Mouse (Mus musculus) ES-Bruce4 (cell line): Measurements from ENCODE around the gene Tanc1.

Experiments
- CTCF ChIP-seq: IDR thresholded peaks from one replicate; pipeline ENCODE4 v1.8.1; 2011; ENCODE audit warnings: low read depth, low read length
- EP300 ChIP-seq: IDR thresholded peaks from 2 replicates; pipeline ENCODE4 v1.6.1; 2011; ENCODE audit warnings: low read depth, low read length; ENCODE audit not compliant: insufficient read depth
- POLR2A ChIP-seq: IDR thresholded peaks from one replicate; pipeline ENCODE4 v1.8.1; 2011; ENCODE audit warnings: low read length; ENCODE audit not compliant: insufficient read depth

DNA sequence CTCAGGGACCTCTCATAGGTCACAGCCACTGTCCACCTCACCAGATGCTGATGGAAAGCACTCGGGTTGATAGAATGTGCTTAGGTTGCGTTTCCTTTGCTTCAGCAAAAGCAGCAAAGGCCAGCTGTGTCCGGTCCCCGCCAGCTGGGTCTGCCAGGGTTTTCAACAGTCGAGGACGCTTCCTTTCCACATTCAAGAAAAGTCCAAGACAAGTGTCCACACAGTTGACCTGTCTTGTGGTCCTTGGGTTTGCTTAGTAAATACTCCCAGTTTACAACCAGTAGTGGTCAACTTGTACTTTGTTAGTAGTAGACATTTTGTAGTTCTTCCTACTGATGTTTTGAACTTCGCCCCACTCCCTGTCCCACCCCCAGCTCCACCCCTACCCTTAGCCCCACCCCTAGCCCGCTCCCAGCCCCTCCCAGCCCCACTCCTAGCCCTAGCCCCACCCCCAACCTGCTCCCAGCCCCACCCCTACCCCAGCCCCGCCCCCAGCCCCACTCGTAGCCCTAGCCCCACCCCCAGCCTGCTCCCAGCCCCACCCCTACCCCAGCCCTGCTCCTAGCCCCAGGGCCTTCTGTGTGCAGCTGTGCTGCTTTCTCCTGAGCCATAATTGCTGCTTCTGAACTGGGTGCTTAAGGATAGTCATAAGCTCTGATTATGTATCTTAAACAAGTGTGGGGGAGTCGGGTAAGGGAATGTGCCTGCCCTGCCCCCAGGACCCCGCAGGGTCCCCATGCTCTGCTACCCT is 229.5 kb downstream of the Tanc1 start:
- TF ChIP-seq CTCF (no peak), POLR2A (no peak), EP300 (no peak)
